Mouse (Mus musculus) frontal cortex, adult (tissue): ENCODE measurements at regions not wholly inside any gene's neighbourhood (a gene's known extent, or its start where the extent isn't known, plus 50 kb on each side); places are given as distances from the start of the nearest gene placed in this dataset.
A peak's percentile ranks its signal among the peaks of the same experiment; 100 is the strongest.
"Not testable (repeated sequence)": the region's sequence is repeated elsewhere in the genome, so short reads cannot be mapped to it uniquely, and the experiment has no call there.

Experiments used
- ATAC-seq: cut with Nextera tagmentation; 2 replicates; pipeline ENCODE4 v1.9.2; 2017; ENCODE audit warnings: mild to moderate bottlenecking, moderate library complexity, mixed read lengths; ENCODE audit not compliant: low TSS enrichment

DNA sequence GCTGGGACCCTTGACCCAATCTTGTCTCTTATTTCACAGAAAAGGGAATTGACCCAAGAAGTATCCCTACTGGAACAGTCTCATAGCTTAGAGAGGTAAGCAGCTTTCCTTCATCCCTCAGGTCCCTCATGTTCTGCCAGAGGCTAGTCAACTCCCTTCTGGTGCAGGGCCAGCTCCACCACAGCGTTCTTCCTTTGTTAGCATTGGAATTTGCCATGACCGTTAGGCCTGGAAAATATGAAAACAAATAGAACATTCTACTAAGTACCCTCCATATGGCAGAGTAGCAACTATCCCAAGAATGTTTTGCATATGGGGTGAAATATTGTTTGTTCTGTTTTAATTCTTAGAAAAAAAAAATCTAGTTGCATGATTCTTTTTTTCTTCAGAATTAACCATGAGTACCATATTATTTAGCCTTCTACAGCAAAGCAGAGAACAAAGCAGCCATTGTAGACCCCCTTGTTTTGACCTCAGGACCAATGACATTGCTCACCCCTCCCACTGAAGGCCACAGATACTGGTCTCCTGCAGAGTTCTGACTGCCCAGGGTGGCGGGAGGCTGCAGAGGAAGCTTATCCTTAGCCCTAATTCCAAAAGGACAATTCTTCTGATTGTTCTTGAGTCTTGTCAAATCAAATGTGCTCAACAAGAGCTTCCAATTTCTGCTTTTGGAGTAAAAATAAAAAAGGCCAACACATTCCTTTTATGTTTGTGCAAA is 78.1 kb upstream of the Ehbp1 start:
- ATAC-seq: no peak

DNA sequence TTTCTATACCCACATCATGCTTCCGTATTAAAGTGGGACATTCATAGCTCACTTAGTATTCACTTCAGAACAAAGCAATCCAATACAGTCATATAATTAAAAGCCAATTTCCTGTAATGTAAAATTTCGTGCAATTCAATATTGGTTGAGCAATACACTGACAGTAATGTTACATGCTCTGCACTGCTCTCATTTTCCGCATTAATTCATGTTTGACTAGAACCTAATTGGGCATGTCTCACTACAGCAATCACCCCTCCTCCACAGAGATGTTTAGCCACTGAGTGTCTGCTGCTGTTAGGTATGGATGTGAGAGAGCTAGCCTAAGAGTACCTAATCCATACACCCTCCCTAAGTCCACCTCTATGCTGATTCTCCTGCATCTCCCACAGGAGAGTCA is 79.7 kb upstream of the Ehbp1 start:
- ATAC-seq: no peak

GRCm38 (mm10) chr11:22437140-22437850 is 74.6 kb upstream of the Tmem17 start:
- ATAC-seq: peak; percentile 91

DNA sequence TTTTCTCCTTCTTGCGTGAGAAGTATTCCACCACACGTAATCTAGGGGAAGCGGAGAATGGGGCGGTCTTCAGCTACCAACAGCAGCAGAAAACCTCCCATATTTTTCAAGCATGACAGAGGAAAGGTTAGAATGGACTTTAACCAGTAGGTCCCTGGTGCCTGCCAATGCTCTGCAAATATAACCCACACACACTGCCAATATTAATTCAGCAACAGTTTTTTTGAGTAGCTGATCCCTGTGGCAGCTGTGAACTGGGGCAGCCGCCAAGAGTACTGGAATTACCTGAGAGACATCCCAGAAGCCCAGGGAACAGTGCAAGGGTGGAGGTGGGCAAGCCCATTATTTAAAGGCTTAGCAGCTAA is 74.1 kb upstream of the Tmem17 start:
- ATAC-seq: no peak

DNA sequence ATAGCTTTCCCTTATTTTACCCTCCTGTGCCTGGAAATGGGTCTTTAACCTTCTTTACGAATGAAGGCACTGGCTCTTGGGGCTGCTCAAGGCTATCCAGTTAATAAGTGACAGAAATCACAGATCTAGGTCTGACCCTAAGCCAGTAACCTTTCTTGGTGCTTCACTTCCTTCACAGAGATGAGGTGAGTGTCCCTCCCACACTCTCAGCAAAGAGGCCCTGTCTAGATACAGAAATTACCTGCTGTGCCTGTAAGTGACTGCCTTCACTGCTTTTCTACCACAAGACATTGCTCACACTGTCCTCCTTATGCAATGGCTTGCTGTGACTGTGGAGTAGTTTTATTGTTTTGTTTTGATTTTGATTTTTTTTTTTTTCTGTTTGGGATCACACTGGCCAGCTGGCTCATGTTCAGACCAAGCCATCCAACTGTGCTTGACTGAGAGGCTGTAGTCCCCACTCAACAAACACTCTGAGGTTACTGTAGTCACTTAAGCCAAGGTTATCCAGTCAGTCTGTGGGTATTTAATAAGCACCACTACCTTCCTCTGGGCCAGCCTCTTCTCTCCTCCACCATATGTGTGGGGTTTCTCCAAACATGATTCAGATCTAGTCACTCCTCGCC is 73.3 kb upstream of the Tmem17 start:
- ATAC-seq: no peak

DNA sequence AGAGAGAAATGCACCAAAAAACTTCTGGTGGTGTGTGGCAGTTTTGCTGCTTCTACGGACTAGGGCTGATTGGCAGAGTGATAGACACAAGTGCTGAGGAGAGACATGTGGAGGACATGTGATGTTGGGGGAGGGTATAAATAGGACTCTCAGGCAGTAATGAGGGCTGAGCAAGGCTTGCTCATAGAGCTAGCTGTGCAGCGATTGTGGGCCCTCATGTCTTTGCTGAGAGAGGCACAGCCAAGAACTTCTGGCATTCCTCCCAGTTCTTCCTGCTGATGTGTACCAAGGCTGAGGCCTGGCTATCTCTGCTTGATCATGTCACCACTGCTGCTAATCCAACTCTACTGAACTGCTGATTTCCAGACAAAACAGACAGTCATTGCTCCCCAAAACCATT is 71.4 kb upstream of the Tmem17 start:
- peak; percentile 88 for ATAC-seq

DNA sequence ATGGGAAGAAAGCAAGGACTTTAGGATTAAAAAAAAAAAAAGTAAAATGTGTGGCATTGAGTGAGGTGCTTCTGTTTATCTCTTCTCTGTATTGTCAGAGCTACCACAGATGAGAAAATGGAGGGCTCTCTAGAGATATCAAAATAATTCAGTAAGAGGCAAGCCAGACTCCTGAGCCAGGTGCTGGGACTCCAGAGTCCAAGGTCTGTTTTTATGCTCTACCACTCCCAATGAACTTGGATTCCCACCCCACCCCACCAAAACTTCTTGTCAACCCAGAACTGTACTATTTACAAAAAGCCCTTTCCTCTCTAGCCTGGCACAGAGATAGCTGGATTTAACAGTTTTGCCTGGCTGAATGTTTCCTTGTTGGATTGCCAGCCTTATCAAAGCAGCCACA is 58.7 kb upstream of the Tmem17 start:
- no peak for ATAC-seq

DNA sequence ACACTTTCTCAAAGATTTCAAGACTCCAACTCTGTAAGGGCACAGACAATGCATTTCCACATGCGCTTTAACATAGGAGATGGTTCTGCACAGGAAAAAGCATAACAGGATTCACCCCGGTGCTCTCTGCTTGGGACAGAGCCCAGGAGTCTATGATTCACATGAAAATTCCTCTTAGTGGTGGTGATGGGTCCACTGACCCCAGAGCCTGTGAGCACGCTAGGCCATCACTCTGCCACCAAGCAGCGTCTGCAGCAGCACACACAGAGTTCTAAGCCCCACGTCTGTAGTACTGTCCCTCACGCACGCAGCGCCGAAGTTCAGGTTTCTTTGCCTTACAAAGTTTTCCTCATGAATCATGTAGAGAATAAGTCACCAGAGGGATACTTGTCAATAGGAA is 55.6 kb upstream of the Tmem17 start:
- ATAC-seq: no peak

- no peak for ATAC-seq
Measured at GRCm38 (mm10) chr11:22457220-22457619, 54.7 kb upstream of the Tmem17 start.

DNA sequence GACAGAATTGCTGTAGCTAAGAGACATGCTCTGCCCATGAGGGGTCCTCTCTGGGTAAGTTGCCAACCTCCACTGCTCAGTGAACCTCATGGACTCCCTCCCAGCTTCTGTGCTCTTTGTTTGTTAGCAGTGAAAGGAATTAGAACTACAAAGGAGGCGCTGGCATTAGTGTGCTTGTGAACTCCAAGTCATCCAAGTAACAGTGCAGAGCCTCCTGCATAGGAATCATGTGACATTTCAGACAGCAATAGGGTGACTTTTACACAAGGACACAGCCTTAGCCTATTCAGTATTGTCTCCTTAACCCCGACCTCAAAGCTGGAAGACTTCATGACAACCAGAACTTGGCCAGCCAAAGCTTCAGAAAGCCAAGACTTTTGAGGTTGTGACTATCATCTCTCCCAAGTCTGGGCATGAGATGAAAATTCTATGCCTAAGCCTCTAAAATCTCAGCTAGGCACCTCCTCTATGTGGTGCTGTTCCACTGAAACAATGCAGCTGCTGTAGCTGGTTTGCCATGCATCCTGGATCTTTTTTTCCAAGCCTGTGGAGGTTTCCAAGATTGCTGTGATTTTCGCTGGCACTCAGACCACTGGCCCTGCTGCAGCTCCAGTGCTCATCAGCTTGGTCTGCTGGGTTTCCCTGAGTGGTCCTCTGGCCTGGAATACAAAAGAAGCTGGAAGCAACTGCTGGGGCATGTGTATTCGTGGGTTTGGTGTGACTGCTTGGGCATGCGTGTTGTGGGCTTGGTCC is 52.8 kb upstream of the Tmem17 start:
- peak; percentile 52; the same call in 1 of the 2 replicates for ATAC-seq

DNA sequence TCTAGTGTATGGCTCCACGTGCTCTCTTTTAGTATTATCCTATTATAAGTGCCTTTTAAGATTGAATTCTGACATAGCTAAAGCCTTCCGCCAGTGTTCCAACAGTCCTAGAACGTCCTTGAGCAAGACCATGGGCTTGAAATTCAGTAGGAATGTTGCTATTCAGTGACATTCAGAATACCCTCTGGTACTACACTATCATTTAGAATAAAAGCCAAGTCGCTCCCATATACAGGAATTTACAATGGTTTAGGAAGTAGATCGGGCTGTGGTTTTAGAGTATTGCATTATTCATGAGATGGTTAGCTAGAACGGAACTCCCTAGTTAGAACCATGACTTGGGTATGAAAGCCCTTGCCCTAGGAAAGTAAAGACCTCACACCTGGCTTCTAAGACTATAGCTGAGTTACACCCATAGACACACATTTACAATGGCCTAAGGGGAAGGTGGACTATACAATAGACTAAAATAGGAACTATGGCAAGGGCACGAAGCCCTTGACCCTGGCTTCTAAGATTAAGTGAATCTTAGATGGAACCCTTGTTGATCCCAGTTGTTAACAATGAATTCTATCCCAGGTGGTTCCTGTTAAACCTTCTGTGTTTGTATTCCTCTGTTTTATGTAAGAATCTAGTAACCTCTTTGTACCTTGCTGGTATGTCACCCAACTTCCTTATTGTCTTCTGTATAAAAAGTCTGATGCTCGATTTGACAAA is 50.7 kb upstream of the Tmem17 start:
- ATAC-seq: not testable (repeated sequence)
